Comparison of ENCODE assay signal across 10 mouse cellular contexts in the genomic region with DNA sequence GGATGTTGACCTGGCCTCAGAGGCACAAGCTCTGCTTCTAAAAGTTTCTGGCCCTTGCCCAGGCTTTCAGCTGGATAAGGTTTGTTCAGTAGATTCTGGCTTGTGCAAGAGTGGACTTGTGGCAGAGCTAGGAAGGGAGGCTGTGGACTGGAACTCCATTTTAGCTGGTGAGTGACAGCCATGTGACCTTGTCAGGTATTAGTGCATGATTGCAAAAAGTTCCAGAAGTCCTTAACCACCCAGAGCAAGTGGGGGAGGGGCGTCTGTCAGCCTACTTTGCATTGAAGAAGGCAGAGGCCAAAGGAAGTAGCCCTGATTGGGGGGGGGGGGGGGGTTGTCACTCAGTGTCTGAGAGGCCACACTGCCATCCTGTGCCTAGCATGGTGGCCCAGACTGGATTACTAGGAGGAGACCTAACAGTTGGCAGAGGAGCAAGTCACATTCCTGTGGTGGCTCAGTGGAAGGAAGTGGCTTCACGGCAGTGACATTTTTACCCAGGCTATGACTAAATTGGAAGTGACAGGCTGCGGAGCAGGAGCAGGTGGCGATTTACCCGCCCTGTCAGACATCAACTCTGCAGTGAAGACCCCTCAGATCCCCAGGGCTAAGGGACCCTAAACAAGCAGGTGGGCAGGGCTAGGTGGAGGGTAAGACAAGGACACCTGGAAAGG. TPM values are rescaled to one million over a fixed set of nuclear protein-coding genes. Genes with fewer than 3 reads are reported as not detected.
DNase-seq lines count a peak whose midpoint lies in the region; ATAC-seq lines count a peak whose summit lies in the region.
"Had no signal": no experiment of that assay in that cellular context is flagged by ENCODE, and none has a peak within 500 bp of the region (broad histone marks: within the 10 kb centered on the region; RNA-seq: fewer than 3 reads in every experiment).

No protein-coding gene starts in this region.

- peaks cover 43% of the 10 kb centered on the region for H3K4me1 ChIP-seq in forebrain, embryonic 12.5 days

- no peak overlapping the region for H3K4me3 ChIP-seq in forebrain, embryonic 12.5 days (replicated peaks)
- H3K4me3 ChIP-seq: erythroblast, embryonic 14.5 days; neural tube, embryonic 12.5 days had no signal

- peak; percentile 43 for DNase-seq in left cerebral cortex, postnatal 4 days
- DNase-seq in left cerebral cortex, postnatal 14 days (ENCODE audit: low spot score in 2 of 2) = no peak
- DNase-seq in kidney, postnatal 25 days = peak; percentile 76 to 88
- peak; percentile 68 to 70 for DNase-seq in spleen, postnatal 36 days (ENCODE audit: low spot score in 2 of 2)
- no peak for DNase-seq in T-cell, adult 2 months (ENCODE audit: low spot score)
- DNase-seq in neural tube, embryonic 10.5 days (ENCODE audit: extremely low spot score, low spot score) = no peak

- no peak overlapping the region for H3K27ac ChIP-seq in forebrain, embryonic 12.5 days
- H3K27ac ChIP-seq: neural tube, embryonic 12.5 days had no signal

- no peak overlapping the region for H3K9ac ChIP-seq in forebrain, embryonic 12.5 days
- H3K9ac ChIP-seq: neural tube, embryonic 12.5 days had no signal

- intact Hi-C loops in left cerebral cortex, postnatal 4 days (cut with DNase I) = no loop called here
- intact Hi-C loops in left cerebral cortex, postnatal 14 days (cut with DNase I) = no loop called here

- peak; percentile 76 for ATAC-seq in common myeloid progenitor, adult 5-6 weeks (replicated peaks; ENCODE audit: low read depth, poor library complexity, severe bottlenecking)
- ATAC-seq in forebrain, embryonic 12.5 days (ENCODE audit: low FRiP score) = no peak

- H3K27me3 ChIP-seq in forebrain, embryonic 12.5 days = peaks cover 8% of the 10 kb centered on the region; the same call in 1 of the 2 replicates
- H3K27me3 ChIP-seq: neural tube, embryonic 12.5 days had no signal

- no peak overlapping the region for H3K4me2 ChIP-seq in forebrain, embryonic 12.5 days
- H3K4me2 ChIP-seq: neural tube, embryonic 12.5 days had no signal

- WGBS in forebrain, embryonic 12.5 days = 58% methylated on average over 5 of the region's 5 CpGs

- no peaks in the 10 kb centered on the region for H3K9me3 ChIP-seq in forebrain, embryonic 12.5 days
- H3K9me3 ChIP-seq: neural tube, embryonic 12.5 days had no signal

- H3K36me3 ChIP-seq in forebrain, embryonic 12.5 days (replicated peaks) = no peaks in the 10 kb centered on the region
- H3K36me3 ChIP-seq: neural tube, embryonic 12.5 days had no signal

RNA-seq across cellular contexts. Expression of gene Rtl6, which starts 44.9 kb away (rescaled TPM):
- total RNA-seq in left cerebral cortex, postnatal 4 days (2021) = 10 to 100 TPM; 63.2 to 69.6 TPM
- 10 to 100 TPM; 57.5 to 65.8 TPM for total RNA-seq in left cerebral cortex, postnatal 14 days (2021)
- 3.3 and 3.7 TPM in 2 replicates for total RNA-seq in common myeloid progenitor, adult 5-6 weeks (2017)
- polyA plus RNA-seq in forebrain, embryonic 12.5 days (2016; fragmentation: Nextera tagmentation; extraction: Ambion mirVana) = 48.8 and 56.2 TPM in 2 replicates
- polyA plus RNA-seq: erythroblast, embryonic 14.5 days had no signal

Comparison
In these comparisons a context has a peak if more than half of its experiments do, and no peak if none do; other contexts are left out.
1. DNase-seq: peak in left cerebral cortex, postnatal 4 days (single experiment), kidney, postnatal 25 days (2 of 2) and spleen, postnatal 36 days (2 of 2); none in left cerebral cortex, postnatal 14 days (0 of 2), T-cell, adult 2 months (single experiment) and neural tube, embryonic 10.5 days (single experiment).
2. RNA of gene Rtl6, which starts 44.9 kb away (total RNA-seq): 63.2 to 69.6 TPM in left cerebral cortex, postnatal 4 days and 57.5 to 65.8 TPM in left cerebral cortex, postnatal 14 days; 3.3 to 3.7 TPM in common myeloid progenitor, adult 5-6 weeks; every median in the first group is over 10 times any median in the second.